ENCODE assay signal across 11 mouse cellular contexts in genomic region chr1:88491617-88492378, GRCm38 (mm10). TPM values are rescaled to one million over a fixed set of nuclear protein-coding genes. Genes with fewer than 3 reads are reported as not detected.
A peak's percentile ranks its signal among the peaks of the same experiment; 100 is the strongest.
DNase-seq lines count a peak whose midpoint lies in the region; ATAC-seq lines count a peak whose summit lies in the region.
"Had no signal": no experiment of that assay in that cellular context is flagged by ENCODE, and none has a peak within 500 bp of the region (broad histone marks: within the 10 kb centered on the region; RNA-seq: fewer than 3 reads in every experiment).

No protein-coding gene starts in this region.

- H3K4me1 ChIP-seq in forebrain, embryonic 10.5 days, result peaks cover 15% of the 10 kb centered on the region
- H3K4me1 ChIP-seq in forebrain, embryonic 15.5 days, result no peaks in the 10 kb centered on the region
- H3K4me1 ChIP-seq in liver, embryonic 11.5 days (replicated peaks; ENCODE audit: control insufficient read depth, insufficient read depth, low read length), result peaks cover 53% of the 10 kb centered on the region

- no peak for ATAC-seq in forebrain, embryonic 15.5 days (replicated peaks)
- peak; percentile 93 for ATAC-seq in liver, embryonic 11.5 days (replicated peaks; ENCODE audit: low FRiP score)
- ATAC-seq: lung, postnatal 0 days had no signal

- no peaks in the 10 kb centered on the region for H3K27me3 ChIP-seq in forebrain, embryonic 10.5 days (ENCODE audit: poor library complexity, severe bottlenecking)
- H3K27me3 ChIP-seq in forebrain, embryonic 15.5 days, result no peaks in the 10 kb centered on the region
- no peaks in the 10 kb centered on the region for H3K27me3 ChIP-seq in liver, embryonic 11.5 days (replicated peaks; ENCODE audit: control insufficient read depth, insufficient read depth, low read length)

- H3K4me2 ChIP-seq in forebrain, embryonic 15.5 days (replicated peaks), result no peak overlapping the region
- peak overlapping the region; percentile 67 for H3K4me2 ChIP-seq in liver, embryonic 11.5 days

- H3K36me3 ChIP-seq in forebrain, embryonic 10.5 days (replicated peaks), result no peaks in the 10 kb centered on the region
- H3K36me3 ChIP-seq in forebrain, embryonic 15.5 days, result no peaks in the 10 kb centered on the region
- no peaks in the 10 kb centered on the region for H3K36me3 ChIP-seq in liver, embryonic 11.5 days (ENCODE audit: control insufficient read depth, insufficient read depth, low read length)

- no peak for DNase-seq in forebrain, embryonic 10.5 days (ENCODE audit: extremely low spot score, low spot score)
- DNase-seq in spleen, adult 12 weeks (ENCODE audit: low spot score), result peak; percentile 34
- no peak for DNase-seq in spleen, adult 18-20 months
- DNase-seq in liver, embryonic 11.5 days (ENCODE audit: low spot score), result peak; percentile 64
- DNase-seq in urinary bladder, postnatal 14 days (ENCODE audit: low spot score), result no peak
- DNase-seq in thymus, postnatal 36 days, result no peak
- no peak for DNase-seq in adrenal gland, adult 18-20 months (ENCODE audit: low spot score in 2 of 2)
- DNase-seq: gastrocnemius, postnatal 14 days had no signal

- H3K9ac ChIP-seq in forebrain, embryonic 15.5 days (replicated peaks), result no peak overlapping the region
- peak overlapping the region; percentile 58; the same call in 1 of the 2 replicates for H3K9ac ChIP-seq in liver, embryonic 11.5 days (ENCODE audit: low read depth, low read length)

- H3K4me3 ChIP-seq in forebrain, embryonic 10.5 days, result no peak overlapping the region
- H3K4me3 ChIP-seq in forebrain, embryonic 15.5 days, result no peak overlapping the region
- H3K4me3 ChIP-seq in liver, embryonic 11.5 days (ENCODE audit: low read depth, low read length), result 0 out of 2 replicates have a peak overlapping the region, but pooled peaks have one; percentile 6

- no peaks in the 10 kb centered on the region for H3K9me3 ChIP-seq in forebrain, embryonic 10.5 days
- no peaks in the 10 kb centered on the region for H3K9me3 ChIP-seq in forebrain, embryonic 15.5 days
- no peaks in the 10 kb centered on the region for H3K9me3 ChIP-seq in liver, embryonic 11.5 days (ENCODE audit: control insufficient read depth, low read length)

- peak overlapping the region; percentile 56 for H3K27ac ChIP-seq in forebrain, embryonic 10.5 days
- H3K27ac ChIP-seq in forebrain, embryonic 15.5 days (replicated peaks), result no peak overlapping the region
- peak overlapping the region; percentile 97 for H3K27ac ChIP-seq in liver, embryonic 11.5 days (ENCODE audit: low read depth, low read length)

- 86% methylated on average over 17 of the region's 17 CpGs for WGBS in forebrain, embryonic 10.5 days
- 82% methylated on average over 17 of the region's 17 CpGs for WGBS in forebrain, embryonic 15.5 days
- 19% methylated on average over 17 of the region's 17 CpGs for WGBS in liver, embryonic 11.5 days

RNA-seq across cellular contexts. Expression of gene Glrp1, which starts 18.1 kb away (rescaled TPM):
- polyA plus RNA-seq in forebrain, embryonic 10.5 days (2016; fragmentation: Nextera tagmentation; extraction: Ambion mirVana), result not detected in 2 replicates
- polyA plus RNA-seq in forebrain, embryonic 15.5 days (2015; fragmentation: Nextera tagmentation; extraction: Ambion mirVana), result not detected in 2 replicates
- polyA plus RNA-seq in liver, embryonic 11.5 days (2014; fragmentation: Nextera tagmentation; extraction: Ambion mirVana), result 0.08 TPM in 1 of 2 replicates, not detected in the other
- not detected for total RNA-seq in adrenal gland, adult 18-20 months (2021)
- total RNA-seq: gastrocnemius, postnatal 14 days had no signal
- polyA plus RNA-seq: urinary bladder, adult 2 months had no signal

Comparison
In these comparisons a context has a peak if more than half of its experiments do, and no peak if none do; other contexts are left out.
1. DNase-seq: peak in spleen, adult 12 weeks (single experiment) and liver, embryonic 11.5 days (single experiment); none in forebrain, embryonic 10.5 days (single experiment), spleen, adult 18-20 months (0 of 2), urinary bladder, postnatal 14 days (single experiment), thymus, postnatal 36 days (0 of 2) and adrenal gland, adult 18-20 months (0 of 2).